Mouse (Mus musculus) spleen, adult 18-20 months (tissue): ENCODE measurements at regions not wholly inside any gene's neighbourhood (a gene's known extent, or its start where the extent isn't known, plus 50 kb on each side); places are given as distances from the start of the nearest gene placed in this dataset.
"Not testable (repeated sequence)": the region's sequence is repeated elsewhere in the genome, so short reads cannot be mapped to it uniquely, and the experiment has no call there.

Source experiments
- DNase-seq, 2 experiments: peaks; one replicate each; pipeline ENCODE4 v3.0.0; 2022; ENCODE audit warnings: mixed read lengths in 2 of 2

- DNase-seq = no peak
These were observed 166.1 kb downstream of the Akr1d1 start for GRCm38 (mm10) chr6:37696074-37696473.

GRCm38 (mm10) chr6:37703946-37704345 lies 166.7 kb upstream of the Trim24 start:
- no peak for DNase-seq

GRCm38 (mm10) chr6:37705733-37706145 lies 164.9 kb upstream of the Trim24 start:
- no peak for DNase-seq

- not testable (repeated sequence) for DNase-seq
These were observed 162.9 kb upstream of the Trim24 start for GRCm38 (mm10) chr6:37707671-37708070.

GRCm38 (mm10) chr6:37711766-37712165 lies 158.8 kb upstream of the Trim24 start:
- no peak for DNase-seq

GRCm38 (mm10) chr6:37713411-37713810 lies 157.2 kb upstream of the Trim24 start:
- no peak for DNase-seq

GRCm38 (mm10) chr6:37714223-37714928 lies 156.2 kb upstream of the Trim24 start:
- DNase-seq = peak; percentile 7 to 21

- no peak for DNase-seq
These were observed 148.9 kb upstream of the Trim24 start for GRCm38 (mm10) chr6:37721736-37722135.

- DNase-seq = no peak
These were observed 147.3 kb upstream of the Trim24 start for GRCm38 (mm10) chr6:37723337-37723736.

GRCm38 (mm10) chr6:37724240-37724639 lies 146.4 kb upstream of the Trim24 start:
- DNase-seq = no peak

- DNase-seq = no peak
These were observed 142.0 kb upstream of the Trim24 start for GRCm38 (mm10) chr6:37728621-37729020.

- DNase-seq = no peak
These were observed 141.4 kb upstream of the Trim24 start for GRCm38 (mm10) chr6:37729165-37729564.

- no peak for DNase-seq
These were observed 139.9 kb upstream of the Trim24 start for GRCm38 (mm10) chr6:37730500-37731239.

- DNase-seq = peak; percentile 17 to 58
These were observed 138.2 kb upstream of the Trim24 start for GRCm38 (mm10) chr6:37732385-37732784.

- DNase-seq = no peak
These were observed 135.2 kb upstream of the Trim24 start for GRCm38 (mm10) chr6:37735288-37735961.

- no peak for DNase-seq
These were observed 134.7 kb upstream of the Trim24 start for GRCm38 (mm10) chr6:37735962-37736297.

- DNase-seq = no peak
These were observed 129.4 kb upstream of the Trim24 start for GRCm38 (mm10) chr6:37740982-37741889.

- DNase-seq = not testable (repeated sequence)
These were observed 128.7 kb upstream of the Trim24 start for GRCm38 (mm10) chr6:37741916-37742315.

- no peak for DNase-seq
These were observed 125.9 kb upstream of the Trim24 start for GRCm38 (mm10) chr6:37744679-37745078.

GRCm38 (mm10) chr6:37745393-37746100 lies 125.1 kb upstream of the Trim24 start:
- DNase-seq = no peak

- not testable (repeated sequence) for DNase-seq
These were observed 122.8 kb upstream of the Trim24 start for GRCm38 (mm10) chr6:37747793-37748192.
